Mouse (Mus musculus) C2C12 (cell line): ENCODE measurements at regions not wholly inside any gene's neighbourhood (a gene's known extent, or its start where the extent isn't known, plus 50 kb on each side); places are given as distances from the start of the nearest gene placed in this dataset.

Experiments
- CEBPB ChIP-seq: IDR thresholded peaks from one replicate; pipeline ENCODE4 v1.6.1; 2011; ENCODE audit warnings: low read depth, mild to moderate bottlenecking, control low read depth, moderate library complexity
- CTCF ChIP-seq: IDR thresholded peaks from one replicate; pipeline ENCODE4 v1.5.1; 2011; ENCODE audit not compliant: control insufficient read depth, insufficient read depth, insufficient read length
- FOSL1 ChIP-seq: IDR thresholded peaks from one replicate; pipeline ENCODE4 v1.8.0; 2011; ENCODE audit warnings: mild to moderate bottlenecking, low read length; ENCODE audit not compliant: poor library complexity, insufficient read depth, severe bottlenecking
- MAX ChIP-seq: IDR thresholded peaks from one replicate; pipeline ENCODE4 v1.6.1; 2011; ENCODE audit warnings: mild to moderate bottlenecking, control low read depth
- MYOG ChIP-seq: IDR thresholded peaks from one replicate; pipeline ENCODE4 v1.6.1; 2011; ENCODE audit not compliant: control insufficient read depth, insufficient read length; ENCODE audit errors: extremely low read depth

DNA sequence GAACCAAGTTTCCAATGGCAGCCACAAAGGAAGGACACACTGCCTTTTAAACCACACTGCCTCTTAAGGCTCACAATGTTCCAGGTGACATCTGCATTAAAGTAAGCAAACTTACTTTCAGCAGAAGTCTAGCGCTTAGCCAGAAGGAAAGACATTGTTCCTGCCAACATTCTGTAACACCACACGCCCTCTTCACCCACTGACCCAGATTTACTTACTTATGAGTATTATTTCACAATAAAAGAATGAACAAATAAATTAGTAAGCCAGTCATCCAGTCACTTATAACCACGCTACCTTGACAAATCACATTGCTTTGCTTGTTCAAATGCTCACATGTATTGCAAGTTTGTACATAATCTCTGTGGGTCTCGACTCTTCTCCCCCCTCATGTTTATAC, 173.9 kb downstream of the Brms1l start:
- TF ChIP-seq MAX, result no peak
- TF ChIP-seq CTCF, result no peak
- no peak for TF ChIP-seq CEBPB
- no peak for TF ChIP-seq FOSL1
- no peak for TF ChIP-seq MYOG
